Mouse (Mus musculus) midbrain, embryonic 10.5 days (tissue): Measurements from ENCODE around the gene Dlgap1. TPM values are rescaled to one million over a fixed set of nuclear protein-coding genes. Genes with fewer than 3 reads are reported as not detected.
A peak's percentile ranks its signal among the peaks of the same experiment; 100 is the strongest.

Source experiments
- DNase-seq: peaks from one replicate; pipeline ENCODE4 v3.0.0-alpha.2; 2017; ENCODE audit warnings: low spot score
- H3K27ac ChIP-seq: fragments of 300-500 bp; sonication (generic); replicated peaks from 2 replicates; pipeline ENCODE4 v1.5.1; 2016; ENCODE audit warnings: mild to moderate bottlenecking
- H3K27me3 ChIP-seq: fragments of 300-500 bp; sonication (generic); 2 replicates; pipeline ENCODE4 v1.6.1; 2016; ENCODE audit warnings: low read depth, mild to moderate bottlenecking; ENCODE audit not compliant: poor library complexity, severe bottlenecking
- H3K36me3 ChIP-seq: fragments of 300-500 bp; sonication (generic); 2 replicates; pipeline ENCODE4 v1.6.1; 2016; ENCODE audit warnings: mild to moderate bottlenecking, moderate library complexity
- H3K4me1 ChIP-seq: fragments of 300-500 bp; sonication (generic); 2 replicates; pipeline ENCODE4 v1.6.1; 2016
- H3K4me3 ChIP-seq: fragments of 300-500 bp; sonication (generic); 2 replicates; pipeline ENCODE4 v1.5.1; 2016; ENCODE audit warnings: mild to moderate bottlenecking, moderate library complexity
- H3K9me3 ChIP-seq: fragments of 300-500 bp; sonication (generic); replicated peaks from 2 replicates; pipeline ENCODE4 v1.6.1; 2016; ENCODE audit warnings: mild to moderate bottlenecking
- WGBS: fragments of 180-500 bp; shearing (Covaris S2); methylation state at CpG from one replicate; pipeline ENCODE4 v1.1.7; 2016; 5-methylcytosine and 5-hydroxymethylcytosine counted together
- polyA plus RNA-seq: library from polyadenylated mRNA; unstranded; fragments of >200 nt; fragmentation: Nextera tagmentation; extraction: Ambion mirVana; gene quantifications from 2 replicates; pipeline ENCODE4 v1.2.1, GENCODE M21; 2016

Gene Dlgap1
- 1.0 and 2.6 TPM in 2 replicates for polyA plus RNA-seq

DNA sequence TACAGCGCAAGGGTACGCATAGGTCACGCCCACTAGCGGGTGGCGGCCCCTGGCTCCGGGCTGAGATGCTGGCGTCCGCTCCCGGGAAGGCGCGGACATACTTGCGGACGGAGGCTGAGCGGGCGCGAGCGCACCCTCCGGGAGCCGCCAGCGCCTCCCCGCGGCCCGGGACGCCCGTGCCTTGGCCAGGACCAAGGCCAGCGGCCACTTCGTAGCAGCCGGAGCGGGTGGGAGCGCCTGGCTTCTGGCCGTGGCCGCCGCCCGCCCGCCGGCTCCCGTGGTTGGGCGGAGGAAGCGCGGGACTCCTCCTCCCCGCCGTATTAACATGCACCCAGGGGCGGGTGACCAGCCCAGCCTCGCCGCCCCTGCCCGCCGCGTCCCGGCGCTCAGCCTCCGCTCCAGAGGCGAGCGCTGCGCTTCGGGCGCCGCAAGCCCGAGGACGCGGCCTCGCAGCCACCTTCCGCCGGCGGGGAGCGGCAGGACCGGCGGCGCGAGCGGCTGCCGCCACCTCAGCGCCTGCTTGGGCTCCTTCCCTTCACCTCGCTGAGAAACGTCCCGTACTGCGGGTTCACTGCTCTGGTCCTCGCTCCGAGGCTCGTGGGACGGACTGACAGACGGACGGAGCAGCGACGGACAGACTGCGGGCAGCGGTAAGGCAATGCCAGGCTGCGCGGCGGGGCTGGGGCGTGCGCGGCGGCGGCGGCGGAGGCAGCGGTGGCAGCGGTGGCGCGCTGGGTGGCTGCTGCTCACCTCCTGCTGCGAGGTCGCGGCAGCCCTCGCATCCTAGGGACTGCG is at the start of gene Dlgap1:
TSS of gene Dlgap1 (plus strand) at position 53 of the 795 bp plus-strand sequence.
- peak within 1 kb of the TSS; percentile 66 for H3K4me3 ChIP-seq
- under 1% methylated on average over 86 of the region's 105 CpGs for WGBS
- H3K9me3 ChIP-seq: no peaks in the 10 kb centered on the region
- H3K36me3 ChIP-seq: no peaks in the 10 kb centered on the region
- peaks cover 21% of the 10 kb centered on the region for H3K4me1 ChIP-seq
- peak; percentile 81 for DNase-seq
- peaks cover 29% of the 10 kb centered on the region for H3K27me3 ChIP-seq
- peak within 1 kb of the TSS; percentile 72 for H3K27ac ChIP-seq

DNA sequence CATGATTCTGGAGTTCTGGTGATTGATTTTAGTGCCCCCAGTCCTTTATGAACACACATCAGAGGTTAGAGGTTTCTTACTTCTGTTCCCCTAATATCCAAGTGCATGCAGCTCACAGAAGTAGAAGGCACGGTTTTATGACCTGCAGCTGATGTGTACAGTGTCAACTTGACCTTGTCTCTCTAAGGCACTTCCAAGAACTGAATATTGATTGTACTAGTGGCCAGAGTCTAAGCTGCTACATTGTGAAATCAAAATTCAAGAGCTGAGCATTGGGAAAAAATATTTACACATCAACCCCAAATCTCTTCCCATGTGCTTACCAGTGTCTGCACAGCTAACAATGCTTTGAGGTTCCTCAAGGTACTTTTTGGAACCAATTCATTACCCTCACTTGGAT is 13.9 kb upstream of the Dlgap1 start:
- H3K27ac ChIP-seq: no peak overlapping the region
- no peaks in the 10 kb centered on the region for H3K36me3 ChIP-seq
- DNase-seq: no peak
- no peaks in the 10 kb centered on the region for H3K4me1 ChIP-seq
- H3K27me3 ChIP-seq: no peaks in the 10 kb centered on the region
- H3K9me3 ChIP-seq: no peaks in the 10 kb centered on the region
- WGBS: 78% methylated on average over 1 of the region's 1 CpGs
- no peak overlapping the region for H3K4me3 ChIP-seq

GRCm38 (mm10) chr17:69969816-69970750 is 1.2 kb downstream of the Dlgap1 start:
- Histone ChIP-seq H3K4me3 (peak overlapping the region; percentile 66), H3K4me1 (peaks cover 21% of the 10 kb centered on the region), H3K27me3 (peaks cover 29% of the 10 kb centered on the region), H3K27ac (peak overlapping the region; percentile 72), H3K36me3 (no peaks in the 10 kb centered on the region), H3K9me3 (no peaks in the 10 kb centered on the region)
- DNase-seq: peak; percentile 48
- WGBS: 1% methylated on average over 43 of the region's 43 CpGs

GRCm38 (mm10) chr17:69973081-69973480 is 4.2 kb downstream of the Dlgap1 start:
- WGBS: 95% methylated on average over 3 of the region's 3 CpGs
- no peaks in the 10 kb centered on the region for H3K9me3 ChIP-seq
- peaks cover 21% of the 10 kb centered on the region for H3K4me1 ChIP-seq
- H3K36me3 ChIP-seq: no peaks in the 10 kb centered on the region
- H3K27me3 ChIP-seq: peaks cover 29% of the 10 kb centered on the region
- no peak overlapping the region for H3K27ac ChIP-seq
- DNase-seq: no peak
- no peak overlapping the region for H3K4me3 ChIP-seq

- WGBS: 69% methylated on average over 6 of the region's 6 CpGs
- DNase-seq: no peak
- Histone ChIP-seq H3K4me1 (peaks cover 17% of the 10 kb centered on the region), H3K27me3 (peaks cover 29% of the 10 kb centered on the region), H3K36me3 (no peaks in the 10 kb centered on the region), H3K27ac (no peak overlapping the region), H3K4me3 (no peak overlapping the region), H3K9me3 (no peaks in the 10 kb centered on the region)
These were observed 5.1 kb downstream of the Dlgap1 start for GRCm38 (mm10) chr17:69973991-69974390.

- H3K9me3 ChIP-seq: no peaks in the 10 kb centered on the region
- H3K4me3 ChIP-seq: no peak overlapping the region
- H3K27ac ChIP-seq: no peak overlapping the region
- no peak for DNase-seq
- no peaks in the 10 kb centered on the region for H3K4me1 ChIP-seq
- no peaks in the 10 kb centered on the region for H3K36me3 ChIP-seq
- H3K27me3 ChIP-seq: no peaks in the 10 kb centered on the region
- WGBS: 84% methylated on average over 6 of the region's 6 CpGs
These were observed 13.5 kb downstream of the Dlgap1 start for GRCm38 (mm10) chr17:69982236-69982923.

DNA sequence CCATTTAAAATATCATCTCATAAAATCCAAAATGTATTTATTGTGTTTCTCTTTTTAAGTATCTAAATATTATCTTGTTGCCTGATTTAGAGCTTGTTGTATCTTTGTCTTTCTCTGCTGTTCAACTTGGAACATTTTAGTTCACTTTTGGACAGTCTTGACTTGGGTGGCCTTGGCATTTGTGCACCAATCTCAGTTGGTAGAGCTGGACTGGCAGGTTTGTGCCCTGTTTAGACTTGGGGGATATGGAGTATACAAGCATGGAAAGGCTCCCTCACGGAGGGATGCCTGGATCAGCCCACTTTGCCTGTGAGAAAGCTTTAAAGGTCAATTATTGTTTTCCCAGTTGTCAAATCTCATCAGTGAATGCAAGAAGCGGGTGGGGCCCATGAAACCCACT is 27.5 kb downstream of the Dlgap1 start:
- Histone ChIP-seq H3K36me3 (no peaks in the 10 kb centered on the region), H3K4me3 (no peak overlapping the region), H3K27ac (no peak overlapping the region), H3K4me1 (no peaks in the 10 kb centered on the region), H3K27me3 (no peaks in the 10 kb centered on the region), H3K9me3 (no peaks in the 10 kb centered on the region)
- no peak for DNase-seq
- WGBS: 71% methylated on average over 2 of the region's 2 CpGs

GRCm38 (mm10) chr17:70002026-70002425 is 33.2 kb downstream of the Dlgap1 start:
- H3K27ac ChIP-seq: no peak overlapping the region
- no peaks in the 10 kb centered on the region for H3K36me3 ChIP-seq
- no peaks in the 10 kb centered on the region for H3K4me1 ChIP-seq
- no peak for DNase-seq
- no peak overlapping the region for H3K4me3 ChIP-seq
- WGBS: 91% methylated on average over 3 of the region's 3 CpGs
- H3K9me3 ChIP-seq: no peaks in the 10 kb centered on the region
- H3K27me3 ChIP-seq: no peaks in the 10 kb centered on the region

DNA sequence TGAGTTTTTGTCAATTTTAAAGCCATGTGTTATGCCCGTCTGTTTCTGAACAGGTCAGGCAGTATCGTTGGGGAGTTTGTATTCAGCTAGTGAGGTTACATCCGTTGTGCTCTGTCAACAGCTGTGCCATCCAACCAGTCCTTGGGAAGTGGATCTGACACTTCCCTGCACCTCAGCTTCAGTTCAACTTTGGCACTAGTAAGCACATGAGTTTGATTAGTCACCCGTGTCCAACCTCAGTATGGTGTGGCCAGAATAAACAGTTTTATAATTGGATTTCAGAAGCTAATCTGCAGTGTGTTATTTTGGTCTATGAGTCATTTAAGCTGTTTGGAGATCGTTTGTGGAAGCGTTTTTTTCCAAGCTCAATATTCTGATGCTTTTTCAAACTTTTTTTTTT is 35.8 kb downstream of the Dlgap1 start:
- Histone ChIP-seq H3K9me3 (no peaks in the 10 kb centered on the region), H3K27ac (no peak overlapping the region), H3K36me3 (no peaks in the 10 kb centered on the region), H3K4me1 (no peaks in the 10 kb centered on the region), H3K27me3 (no peaks in the 10 kb centered on the region), H3K4me3 (no peak overlapping the region)
- DNase-seq: no peak
- 78% methylated on average over 6 of the region's 6 CpGs for WGBS

GRCm38 (mm10) chr17:70007607-70008006 is 38.7 kb downstream of the Dlgap1 start:
- Histone ChIP-seq H3K9me3 (no peaks in the 10 kb centered on the region), H3K4me3 (no peak overlapping the region), H3K4me1 (no peaks in the 10 kb centered on the region), H3K27ac (no peak overlapping the region), H3K27me3 (no peaks in the 10 kb centered on the region), H3K36me3 (no peaks in the 10 kb centered on the region)
- DNase-seq: no peak
- 90% methylated on average over 5 of the region's 5 CpGs for WGBS

GRCm38 (mm10) chr17:70016511-70016910 is 47.6 kb downstream of the Dlgap1 start:
- Histone ChIP-seq H3K36me3 (no peaks in the 10 kb centered on the region), H3K27ac (no peak overlapping the region), H3K9me3 (no peaks in the 10 kb centered on the region), H3K4me1 (no peaks in the 10 kb centered on the region), H3K27me3 (no peaks in the 10 kb centered on the region), H3K4me3 (no peak overlapping the region)
- DNase-seq: no peak
- WGBS: 69% methylated on average over 7 of the region's 7 CpGs

DNA sequence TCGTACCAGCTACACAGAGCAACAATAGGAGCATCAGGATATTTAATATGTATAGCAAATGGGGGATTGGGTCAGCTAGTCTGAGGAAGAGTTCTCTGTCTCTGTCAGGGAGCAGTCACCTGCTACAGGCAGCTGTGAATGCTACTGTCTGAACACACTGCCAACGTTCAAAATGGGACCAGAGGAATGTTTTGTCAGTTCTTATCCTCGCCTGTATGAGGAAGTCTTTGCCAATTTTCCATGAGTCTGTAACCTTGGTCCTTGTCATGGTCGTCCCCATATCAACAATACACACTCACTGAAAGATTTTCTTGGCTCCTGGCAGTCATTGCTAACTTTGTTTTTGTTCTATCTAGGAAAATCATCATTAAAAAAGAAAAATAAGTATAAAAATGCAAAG is 51.5 kb downstream of the Dlgap1 start:
- no peaks in the 10 kb centered on the region for H3K4me1 ChIP-seq
- no peaks in the 10 kb centered on the region for H3K27me3 ChIP-seq
- H3K36me3 ChIP-seq: no peaks in the 10 kb centered on the region
- WGBS: 81% methylated on average over 4 of the region's 4 CpGs
- no peak overlapping the region for H3K4me3 ChIP-seq
- DNase-seq: no peak
- H3K9me3 ChIP-seq: no peaks in the 10 kb centered on the region
- H3K27ac ChIP-seq: no peak overlapping the region
